Mouse (Mus musculus) hindbrain, embryonic 12.5 days (tissue): Measurements from ENCODE around the gene Snta1. TPM values are rescaled to one million over a fixed set of nuclear protein-coding genes. Genes with fewer than 3 reads are reported as not detected.

Experiments
- ATAC-seq: fragments of 200-750 bp; cut with Nextera tagmentation; 2 replicates; pipeline ENCODE4 v1.8.0; 2017; ENCODE audit warnings: moderate TSS enrichment; ENCODE audit not compliant: low FRiP score
- H3K27ac ChIP-seq: fragments of 300-500 bp; sonication (generic); 2 replicates; pipeline ENCODE4 v1.5.1; 2016; ENCODE audit warnings: mild to moderate bottlenecking
- H3K27me3 ChIP-seq: fragments of 300-500 bp; sonication (generic); 2 replicates; pipeline ENCODE4 v1.6.1; 2016; ENCODE audit warnings: mild to moderate bottlenecking
- H3K36me3 ChIP-seq: fragments of 300-500 bp; sonication (generic); 2 replicates; pipeline ENCODE4 v1.6.1; 2016; ENCODE audit warnings: mild to moderate bottlenecking
- H3K4me1 ChIP-seq: fragments of 300-500 bp; sonication (generic); 2 replicates; pipeline ENCODE4 v1.6.1; 2016
- H3K4me2 ChIP-seq: fragments of 300-500 bp; sonication (generic); replicated peaks from 2 replicates; pipeline ENCODE4 v1.6.1; 2016; ENCODE audit warnings: mild to moderate bottlenecking
- H3K4me3 ChIP-seq: fragments of 300-500 bp; sonication (generic); 2 replicates; pipeline ENCODE4 v1.5.1; 2016; ENCODE audit warnings: mild to moderate bottlenecking
- H3K9ac ChIP-seq: fragments of 300-500 bp; sonication (generic); 2 replicates; pipeline ENCODE4 v1.6.1; 2016; ENCODE audit warnings: mild to moderate bottlenecking, moderate library complexity
- H3K9me3 ChIP-seq: fragments of 300-500 bp; sonication (generic); replicated peaks from 2 replicates; pipeline ENCODE4 v1.6.1; 2016; ENCODE audit warnings: mild to moderate bottlenecking
- WGBS: fragments of 180-500 bp; shearing (Covaris S2); methylation state at CpG from one replicate; pipeline ENCODE4 v1.1.7; 2016; 5-methylcytosine and 5-hydroxymethylcytosine counted together
- polyA plus RNA-seq: library from polyadenylated mRNA; unstranded; fragments of >200 nt; fragmentation: Nextera tagmentation; extraction: Ambion mirVana; gene quantifications from 2 replicates; pipeline ENCODE4 v1.2.1, GENCODE M21; 2016

Snta1 gene
- polyA plus RNA-seq, 1 experiment from 2014 or later = 8.9 TPM

- Histone ChIP-seq H3K4me2 (no peak overlapping the region), H3K4me3 (no peak overlapping the region), H3K9me3 (no peaks in the 10 kb centered on the region), H3K27ac (no peak overlapping the region), H3K9ac (no peak overlapping the region), H3K4me1 (no peaks in the 10 kb centered on the region), H3K27me3 (no peaks in the 10 kb centered on the region), H3K36me3 (peaks cover 21% of the 10 kb centered on the region)
- 72% methylated on average over 1 of the region's 1 CpGs for WGBS
- no peak for ATAC-seq
Measured at GRCm38 (mm10) chr2:154338161-154338560, 69.7 kb downstream of the Snta1 start.

GRCm38 (mm10) chr2:154335572-154335971 is 72.3 kb downstream of the Snta1 start:
- ATAC-seq = no peak
- Histone ChIP-seq H3K9me3 (no peaks in the 10 kb centered on the region), H3K9ac (no peak overlapping the region), H3K27me3 (no peaks in the 10 kb centered on the region), H3K4me1 (no peaks in the 10 kb centered on the region), H3K27ac (no peak overlapping the region), H3K4me3 (no peak overlapping the region), H3K4me2 (no peak overlapping the region), H3K36me3 (peaks cover 7% of the 10 kb centered on the region)
- 86% methylated on average over 4 of the region's 4 CpGs for WGBS

GRCm38 (mm10) chr2:154326852-154327251 is 81.0 kb downstream of the Snta1 start:
- Histone ChIP-seq H3K4me1 (no peaks in the 10 kb centered on the region), H3K4me2 (no peak overlapping the region), H3K9me3 (no peaks in the 10 kb centered on the region), H3K27me3 (no peaks in the 10 kb centered on the region), H3K4me3 (no peak overlapping the region), H3K36me3 (no peaks in the 10 kb centered on the region), H3K27ac (no peak overlapping the region), H3K9ac (no peak overlapping the region)
- 88% methylated on average over 3 of the region's 3 CpGs for WGBS
- no peak for ATAC-seq

Other genes with a start within 250 kb of the Snta1 start
- not detected in 2 replicates for gene Bpifa5, start 245.5 kb downstream of the Snta1 start, polyA plus RNA-seq
- gene Bpifb1, start 217.3 kb downstream of the Snta1 start, polyA plus RNA-seq = not detected in 2 replicates
- 0.30 and 0.36 TPM in 2 replicates for gene Bpifb5, start 184.4 kb downstream of the Snta1 start, polyA plus RNA-seq
- gene Bpifb9a, start 150.2 kb downstream of the Snta1 start, polyA plus RNA-seq = not detected in 2 replicates
- not detected in 2 replicates for gene Bpifb9b, start 100.9 kb downstream of the Snta1 start, polyA plus RNA-seq
- gene Cdk5rap1, start 35.1 kb downstream of the Snta1 start, polyA plus RNA-seq = 13.7 and 16.3 TPM in 2 replicates
- gene Cbfa2t2, start 28.4 kb upstream of the Snta1 start, polyA plus RNA-seq = 68.0 and 77.3 TPM in 2 replicates
- gene 1700003F12Rik, start 139.0 kb upstream of the Snta1 start, polyA plus RNA-seq = 1.4 and 3.2 TPM in 2 replicates
- 0.92 and 0.96 TPM in 2 replicates for gene Actl10, start 143.7 kb upstream of the Snta1 start, polyA plus RNA-seq
- 11.6 and 12.3 TPM in 2 replicates for gene Necab3, start 150.8 kb upstream of the Snta1 start, polyA plus RNA-seq
- 25.0 and 30.7 TPM in 2 replicates for gene E2f1, start 161.8 kb upstream of the Snta1 start, polyA plus RNA-seq
- gene Pxmp4, start 195.6 kb upstream of the Snta1 start, polyA plus RNA-seq = 14.1 and 14.3 TPM in 2 replicates
- 1.1 and 1.3 TPM in 2 replicates for gene Zfp341, start 205.2 kb upstream of the Snta1 start, polyA plus RNA-seq
- gene 4930519P11Rik, start 205.3 kb upstream of the Snta1 start, polyA plus RNA-seq = not detected in 2 replicates
- gene Chmp4b, start 243.6 kb upstream of the Snta1 start, polyA plus RNA-seq = 26.6 and 28.4 TPM in 2 replicates